Mouse (Mus musculus) intestine, postnatal 0 days (tissue): ENCODE results near the gene Capn9. TPM values are rescaled to one million over a fixed set of nuclear protein-coding genes. Genes with fewer than 3 reads are reported as not detected.
A peak's percentile ranks its signal among the peaks of the same experiment; 100 is the strongest.

ENCODE experiments used
- ATAC-seq: fragments of 200-750 bp; cut with Nextera tagmentation; 2 replicates; pipeline ENCODE4 v1.8.0; 2017; ENCODE audit warnings: mild to moderate bottlenecking, moderate TSS enrichment, moderate library complexity
- H3K27ac ChIP-seq: fragments of 300-500 bp; sonication (generic); 2 replicates; pipeline ENCODE4 v1.5.1; 2014; ENCODE audit warnings: mild to moderate bottlenecking, low read depth, low read length, moderate library complexity
- H3K27me3 ChIP-seq: fragments of 300-500 bp; sonication (generic); replicated peaks from 2 replicates; pipeline ENCODE4 v1.6.1; 2014; ENCODE audit warnings: low read length, mixed read lengths; ENCODE audit not compliant: control insufficient read depth, insufficient read depth
- H3K36me3 ChIP-seq: fragments of 300-500 bp; sonication (generic); 2 replicates; pipeline ENCODE4 v1.6.1; 2014; ENCODE audit warnings: mild to moderate bottlenecking, moderate library complexity; ENCODE audit not compliant: control insufficient read depth, insufficient read depth
- H3K4me1 ChIP-seq: fragments of 300-500 bp; sonication (generic); replicated peaks from 2 replicates; pipeline ENCODE4 v1.6.1; 2014; ENCODE audit warnings: antibody characterized with exemption, low read length, mixed read lengths; ENCODE audit not compliant: control insufficient read depth, insufficient read depth
- H3K4me2 ChIP-seq: fragments of 300-500 bp; sonication (generic); replicated peaks from 2 replicates; pipeline ENCODE4 v1.6.1; 2014; ENCODE audit warnings: low read depth, mild to moderate bottlenecking, moderate library complexity
- H3K4me3 ChIP-seq: fragments of 300-500 bp; sonication (generic); 2 replicates; pipeline ENCODE4 v1.5.1; 2014; ENCODE audit warnings: low read depth, low read length
- H3K9ac ChIP-seq: fragments of 300-500 bp; sonication (generic); 2 replicates; pipeline ENCODE4 v1.6.1; 2014; ENCODE audit warnings: mild to moderate bottlenecking, low read depth, low read length
- H3K9me3 ChIP-seq: fragments of 300-500 bp; sonication (generic); 2 replicates; pipeline ENCODE4 v1.6.1; 2016; ENCODE audit warnings: mixed run types; ENCODE audit not compliant: control insufficient read depth
- CTCF ChIP-seq: sonication (generic); IDR thresholded peaks from 2 replicates; pipeline ENCODE4 v1.5.1; 2016; ENCODE audit warnings: low read depth, mild to moderate bottlenecking, control low read depth, antibody characterized with exemption, moderate library complexity
- WGBS: fragments of 180-500 bp; shearing (Covaris S2); extraction: QIAGEN DNeasy Blood & Tissue Kit; methylation state at CpG from one replicate; pipeline ENCODE4 v1.1.7; 2014; 5-methylcytosine and 5-hydroxymethylcytosine counted together
- polyA plus RNA-seq: library from polyadenylated mRNA; unstranded; fragments of >200 nt; fragmentation: Nextera tagmentation; extraction: Ambion mirVana; gene quantifications from 2 replicates; pipeline ENCODE4 v1.2.1, GENCODE M21; 2015

The Capn9 gene
- polyA plus RNA-seq, 1 experiment from 2014 or later, result 2.7 TPM

GRCm38 (mm10) chr8:124657961-124658360 is 82.0 kb downstream of the Capn9 start:
- no peak overlapping the region for H3K4me3 ChIP-seq
- TF ChIP-seq CTCF, result no peak
- H3K27ac ChIP-seq, result peak overlapping the region; percentile 8
- ATAC-seq, result no peak
- peaks cover 23% of the 10 kb centered on the region for H3K4me1 ChIP-seq
- H3K9ac ChIP-seq, result no peak overlapping the region
- 57% methylated on average over 7 of the region's 7 CpGs for WGBS
- no peak overlapping the region for H3K4me2 ChIP-seq
- no peaks in the 10 kb centered on the region for H3K9me3 ChIP-seq
- no peaks in the 10 kb centered on the region; the same call in 1 of the 2 replicates for H3K36me3 ChIP-seq
- no peaks in the 10 kb centered on the region for H3K27me3 ChIP-seq

- no peak overlapping the region for H3K9ac ChIP-seq
- peak overlapping the region; percentile 8; the same call in 1 of the 2 replicates for H3K27ac ChIP-seq
- TF ChIP-seq CTCF, result no peak
- no peak overlapping the region for H3K4me2 ChIP-seq
- no peak overlapping the region for H3K4me3 ChIP-seq
- no peaks in the 10 kb centered on the region for H3K9me3 ChIP-seq
- 12% methylated on average over 2 of the region's 2 CpGs for WGBS
- H3K36me3 ChIP-seq, result no peaks in the 10 kb centered on the region; the same call in 1 of the 2 replicates
- no peaks in the 10 kb centered on the region for H3K27me3 ChIP-seq
- H3K4me1 ChIP-seq, result peaks cover 22% of the 10 kb centered on the region
- peak; percentile 37; the same call in 1 of the 2 replicates for ATAC-seq
These were observed 82.5 kb downstream of the Capn9 start for GRCm38 (mm10) chr8:124658415-124658814.

- Histone ChIP-seq H3K4me3 (peak overlapping the region; percentile 85), H3K27ac (no peak overlapping the region), H3K9me3 (no peaks in the 10 kb centered on the region), H3K27me3 (no peaks in the 10 kb centered on the region), H3K4me1 (peaks cover 13% of the 10 kb centered on the region), H3K36me3 (no peaks in the 10 kb centered on the region), H3K9ac (peak overlapping the region; percentile 91), H3K4me2 (peak overlapping the region; percentile 93)
- no peak for TF ChIP-seq CTCF
- no peak for ATAC-seq
- 33% methylated on average over 9 of the region's 9 CpGs for WGBS
These were observed 85.9 kb downstream of the Capn9 start for GRCm38 (mm10) chr8:124661781-124662180.

- no peaks in the 10 kb centered on the region for H3K36me3 ChIP-seq
- no peak for TF ChIP-seq CTCF
- H3K27me3 ChIP-seq, result no peaks in the 10 kb centered on the region
- peak overlapping the region; percentile 87 for H3K27ac ChIP-seq
- H3K4me1 ChIP-seq, result peaks cover 13% of the 10 kb centered on the region
- peak; percentile 41 for ATAC-seq
- H3K4me3 ChIP-seq, result peak overlapping the region; percentile 85
- H3K9ac ChIP-seq, result peak overlapping the region; percentile 91
- peak overlapping the region; percentile 93 for H3K4me2 ChIP-seq
- H3K9me3 ChIP-seq, result no peaks in the 10 kb centered on the region
- under 1% methylated on average over 46 of the region's 49 CpGs for WGBS
These were observed 86.7 kb downstream of the Capn9 start for GRCm38 (mm10) chr8:124662446-124663111.

GRCm38 (mm10) chr8:124663112-124663873 is 87.4 kb downstream of the Capn9 start, which contains the start of gene 2310022B05Rik:
Gene 2310022B05Rik (minus strand): TSS chr8:124663369.
- Histone ChIP-seq H3K36me3 (no peaks in the 10 kb centered on the region), H3K9me3 (no peaks in the 10 kb centered on the region), H3K27me3 (no peaks in the 10 kb centered on the region), H3K4me1 (peaks cover 8% of the 10 kb centered on the region; the same call in 1 of the 2 replicates), H3K4me3 (peak within 1 kb of the TSS; percentile 85), H3K4me2 (peak within 1 kb of the TSS; percentile 93), H3K27ac (peak within 1 kb of the TSS; percentile 87), H3K9ac (peak within 1 kb of the TSS; percentile 91)
- WGBS, result 2% methylated on average over 68 of the region's 69 CpGs
- peak; percentile 90 for ATAC-seq
- TF ChIP-seq CTCF, result peak; percentile 37; the same call in 1 of the 2 replicates

- no peaks in the 10 kb centered on the region for H3K27me3 ChIP-seq
- no peaks in the 10 kb centered on the region for H3K36me3 ChIP-seq
- H3K4me2 ChIP-seq, result peak overlapping the region; percentile 93
- H3K27ac ChIP-seq, result peak overlapping the region; percentile 87
- no peak overlapping the region for H3K9ac ChIP-seq
- no peak for ATAC-seq
- no peaks in the 10 kb centered on the region for H3K9me3 ChIP-seq
- no peak overlapping the region for H3K4me3 ChIP-seq
- no peak for TF ChIP-seq CTCF
- 0 out of 2 replicates have a peak, but pooled peaks cover 4% of the 10 kb centered on the region for H3K4me1 ChIP-seq
- 53% methylated on average over 4 of the region's 4 CpGs for WGBS
These were observed 87.9 kb downstream of the Capn9 start for GRCm38 (mm10) chr8:124663874-124664230.
